Mouse (Mus musculus): ENCODE measurements around the gene Gm128.

Gm128 gene

DNA sequence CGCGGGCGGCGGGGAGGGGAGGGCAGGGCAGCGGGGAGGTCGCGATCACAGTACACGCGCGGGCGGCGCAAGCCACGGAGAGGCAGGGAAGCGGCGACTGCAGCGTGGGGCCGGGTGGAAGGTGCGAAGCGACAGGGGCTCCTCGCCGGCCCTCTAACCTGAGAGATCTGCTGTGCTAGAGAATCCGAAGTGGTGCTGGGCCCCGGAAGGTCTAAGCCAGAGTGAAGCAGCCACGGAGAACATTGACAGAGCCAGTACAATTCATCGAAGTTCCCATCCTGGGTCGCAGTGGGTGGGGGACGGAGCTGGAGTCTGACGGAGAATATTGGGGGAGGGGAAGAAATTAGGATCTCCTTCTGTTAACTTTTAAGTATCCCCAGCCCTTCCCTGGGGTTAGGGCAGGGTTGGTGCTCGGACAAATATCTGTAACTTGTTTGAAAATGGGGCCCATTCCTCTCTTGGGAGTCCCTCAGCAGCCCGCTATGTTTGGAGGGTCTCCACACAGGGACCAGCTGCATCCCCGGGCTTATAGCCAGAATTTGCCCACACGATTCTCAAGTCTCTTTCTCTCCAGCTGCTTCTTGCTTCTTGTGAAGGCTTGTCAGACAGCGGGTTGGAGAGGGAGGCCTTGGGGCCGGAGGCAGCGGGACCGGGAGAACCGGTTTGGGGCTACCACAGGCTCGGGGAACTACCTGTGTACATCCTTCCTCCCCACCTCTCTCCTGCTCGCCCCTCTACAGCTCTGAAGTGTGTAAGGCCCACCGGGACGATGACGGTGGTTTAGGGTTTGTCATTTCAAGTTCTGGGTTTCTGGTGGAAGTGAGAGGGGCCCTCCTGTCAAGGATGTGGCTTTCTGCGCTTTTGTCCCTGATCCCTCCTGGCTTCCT, 12.3 kb downstream of the Gm128 start:
- no peak for TF ChIP-seq GATA4 (IDR thresholded peaks at IDR 0.05; ENCODE audit: insufficient replicate concordance, low read length)

DNA sequence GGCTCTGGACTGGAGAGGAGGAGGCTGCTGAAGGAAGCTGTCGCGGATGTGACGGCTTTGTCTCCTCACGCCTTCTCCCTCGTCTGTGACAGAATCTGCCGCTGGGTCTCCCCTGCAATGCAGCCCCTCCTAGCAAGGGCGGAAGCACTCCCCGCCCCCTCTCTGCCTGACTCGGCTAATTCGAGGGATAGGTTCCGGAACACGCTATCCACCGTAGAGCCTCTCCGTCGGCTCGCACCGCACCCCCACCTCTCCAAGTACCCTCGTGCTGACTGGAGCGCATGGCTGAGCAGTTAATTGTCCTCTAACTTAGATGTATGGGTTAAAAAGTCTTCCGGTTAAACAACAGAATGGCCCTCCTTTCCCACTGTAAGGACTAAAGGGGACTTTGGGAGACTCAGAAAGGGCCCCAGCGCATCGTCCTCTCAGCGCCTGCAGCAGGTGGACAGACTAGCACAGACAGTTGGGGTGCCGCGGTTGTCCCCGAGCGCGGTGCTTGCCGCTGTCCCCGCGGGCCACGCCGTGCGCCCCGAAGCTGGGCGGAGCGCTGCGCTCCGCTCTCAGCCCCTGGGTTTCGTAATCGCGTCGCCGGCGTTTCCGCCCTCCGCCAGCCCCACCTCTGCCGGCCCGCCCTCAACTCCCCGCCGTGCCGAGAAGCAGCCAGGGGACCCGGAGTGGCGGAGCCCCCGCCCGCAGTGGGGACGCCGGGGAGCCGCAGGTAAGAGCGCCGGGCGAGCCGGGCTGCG, 13.1 kb downstream of the Gm128 start, which contains the start of gene Cdc42se1:
Gene Cdc42se1, plus strand, starts transcription at position 585 of the 746 bp plus-strand sequence.
- TF ChIP-seq GATA4 (IDR thresholded peaks at IDR 0.05; ENCODE audit: insufficient replicate concordance, low read length): peak; percentile 59; the same call in 1 of the 2 replicates

DNA sequence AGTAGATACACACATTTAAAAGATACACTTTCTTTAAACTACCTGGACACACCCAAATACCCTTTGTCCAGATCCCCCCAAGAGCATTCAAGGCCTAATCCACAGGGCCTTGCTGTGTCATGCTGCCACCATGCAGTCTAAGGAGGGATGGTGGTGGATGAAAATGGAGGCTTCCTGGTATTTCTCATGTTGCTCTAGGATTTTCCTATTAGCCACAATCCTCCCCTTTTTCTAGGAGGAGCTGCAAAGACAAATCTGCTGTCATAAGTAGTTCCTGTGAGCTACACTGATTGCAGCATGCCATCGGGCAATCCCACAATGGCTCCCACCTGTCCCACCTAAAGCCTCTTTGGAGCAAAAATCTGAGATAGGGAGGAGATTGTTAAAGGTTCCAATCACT, 14.2 kb downstream of the Gm128 start:
- TF ChIP-seq GATA4 (IDR thresholded peaks at IDR 0.05; ENCODE audit: insufficient replicate concordance, low read length): no peak

DNA sequence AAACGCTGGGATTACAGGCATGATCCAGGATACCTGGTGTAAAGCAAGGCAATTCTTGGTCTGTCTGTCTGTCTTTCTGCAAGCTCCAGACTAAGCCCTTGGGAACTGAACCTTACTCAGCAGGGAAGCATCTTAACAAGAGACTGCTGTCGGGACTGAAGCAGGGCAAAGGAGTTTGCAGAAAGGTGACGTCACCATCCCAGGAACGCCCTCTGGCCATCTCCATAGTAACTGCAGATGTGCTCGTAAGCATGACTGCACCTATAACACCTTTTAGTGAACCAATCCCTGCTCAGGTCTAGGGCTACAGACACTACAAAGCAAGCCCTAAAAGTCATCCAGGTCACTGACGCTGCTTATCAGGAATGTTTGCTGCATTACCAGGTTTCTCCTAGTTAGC, 17.1 kb downstream of the Gm128 start:
- TF ChIP-seq GATA4 (IDR thresholded peaks at IDR 0.05; ENCODE audit: insufficient replicate concordance, low read length): no peak

DNA sequence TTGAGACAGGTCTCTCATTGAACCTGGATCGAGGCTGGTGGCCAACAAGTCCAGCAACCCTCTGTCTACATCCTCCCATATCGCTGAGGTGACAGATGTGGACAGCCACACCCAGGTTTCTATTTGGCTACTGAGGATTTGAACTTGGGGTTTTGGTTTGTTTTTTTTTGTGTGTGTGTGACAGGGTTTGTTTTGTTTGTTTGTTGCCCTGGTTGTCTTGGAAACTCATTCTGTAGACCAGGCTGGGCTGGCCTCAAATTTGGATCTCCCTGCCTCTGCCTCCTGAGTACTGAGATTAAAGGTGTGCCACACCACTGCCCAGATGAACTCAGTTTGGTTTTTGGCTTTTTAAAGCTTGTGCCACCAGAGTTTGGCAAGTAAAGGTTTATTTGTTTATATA, 18.4 kb downstream of the Gm128 start:
- TF ChIP-seq GATA4 (IDR thresholded peaks at IDR 0.05; ENCODE audit: insufficient replicate concordance, low read length): no peak

DNA sequence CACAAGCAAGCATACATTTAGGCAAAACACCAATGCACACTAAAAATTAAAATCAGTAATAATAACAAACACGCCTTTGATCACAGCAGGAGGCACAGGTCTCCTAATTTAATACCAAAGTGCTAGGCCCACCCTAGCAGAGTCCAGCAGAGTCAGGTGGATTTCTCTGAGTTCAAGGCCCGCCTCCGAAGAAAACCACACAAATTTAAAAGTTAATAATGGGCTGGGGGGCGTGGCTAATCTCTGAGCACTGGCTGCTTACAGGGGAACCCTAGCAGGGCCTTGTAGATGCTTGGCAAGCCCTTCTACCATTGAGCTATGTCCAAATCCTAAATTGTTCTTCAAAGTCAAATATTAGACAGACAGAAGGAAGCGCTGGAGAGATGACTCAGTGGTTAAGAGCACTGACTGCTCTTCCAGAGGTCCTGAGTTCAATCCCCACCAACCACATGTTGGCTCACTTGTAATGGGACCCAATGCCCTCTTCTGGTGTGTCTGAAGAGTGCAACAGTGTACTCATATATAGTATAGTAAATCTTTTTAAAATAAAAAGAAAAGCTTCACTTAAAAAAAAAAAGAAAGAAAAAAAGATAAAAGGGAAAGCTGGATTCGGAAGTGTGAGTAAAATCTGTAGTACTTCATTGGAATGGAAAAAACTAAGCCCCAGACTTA, 22.8 kb downstream of the Gm128 start:
- no peak for TF ChIP-seq GATA4 (IDR thresholded peaks at IDR 0.05; ENCODE audit: insufficient replicate concordance, low read length)

DNA sequence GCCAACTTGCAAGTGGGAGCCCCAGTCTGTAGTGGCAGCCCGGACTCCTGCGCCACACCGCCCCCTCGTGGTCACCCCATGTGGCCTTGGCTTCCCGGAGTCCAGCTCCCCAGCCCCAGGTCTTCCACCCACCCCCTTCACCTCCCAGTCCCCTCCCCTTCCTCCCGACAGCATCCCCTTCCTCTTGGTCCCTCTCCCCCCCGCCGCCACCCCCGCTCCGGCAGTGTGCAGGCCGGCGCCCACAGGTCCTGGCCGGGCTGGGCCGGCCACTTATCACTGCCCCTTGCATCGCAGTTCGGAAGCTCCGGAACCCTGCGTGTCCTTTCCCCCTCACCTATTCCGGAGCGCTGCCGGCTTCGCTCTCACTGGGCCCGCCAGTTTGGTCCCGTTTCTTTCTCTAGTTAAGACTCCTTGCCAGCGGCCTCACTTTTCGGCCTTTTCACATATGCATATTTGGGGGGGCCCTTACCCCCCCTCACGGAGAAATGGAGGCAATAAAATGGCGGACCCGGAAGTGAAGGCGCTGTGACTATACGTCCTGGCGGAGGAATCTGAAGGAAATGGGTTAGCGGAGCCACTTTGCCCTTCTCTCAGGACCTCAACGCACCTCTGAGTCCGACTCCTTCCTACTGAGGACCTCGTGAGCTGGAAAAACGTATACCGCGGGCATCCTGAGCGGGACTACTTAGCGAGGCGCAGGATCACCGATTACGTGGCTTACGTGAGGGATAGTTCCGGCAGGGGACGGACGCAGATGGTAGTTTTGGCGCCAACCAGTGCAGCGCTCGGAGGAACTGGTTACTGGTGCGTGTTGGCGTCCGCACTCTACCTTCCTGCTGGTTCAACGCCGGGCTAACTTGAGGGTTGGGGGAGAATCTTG, 23.9 kb downstream of the Gm128 start, which contains the start of gene Gabpb2:
Gene Gabpb2, minus strand, starts transcription at position 662 of the 880 bp plus-strand sequence.
- TF ChIP-seq GATA4 (IDR thresholded peaks at IDR 0.05; ENCODE audit: insufficient replicate concordance, low read length): peak; percentile 42; the same call in 1 of the 2 replicates

DNA sequence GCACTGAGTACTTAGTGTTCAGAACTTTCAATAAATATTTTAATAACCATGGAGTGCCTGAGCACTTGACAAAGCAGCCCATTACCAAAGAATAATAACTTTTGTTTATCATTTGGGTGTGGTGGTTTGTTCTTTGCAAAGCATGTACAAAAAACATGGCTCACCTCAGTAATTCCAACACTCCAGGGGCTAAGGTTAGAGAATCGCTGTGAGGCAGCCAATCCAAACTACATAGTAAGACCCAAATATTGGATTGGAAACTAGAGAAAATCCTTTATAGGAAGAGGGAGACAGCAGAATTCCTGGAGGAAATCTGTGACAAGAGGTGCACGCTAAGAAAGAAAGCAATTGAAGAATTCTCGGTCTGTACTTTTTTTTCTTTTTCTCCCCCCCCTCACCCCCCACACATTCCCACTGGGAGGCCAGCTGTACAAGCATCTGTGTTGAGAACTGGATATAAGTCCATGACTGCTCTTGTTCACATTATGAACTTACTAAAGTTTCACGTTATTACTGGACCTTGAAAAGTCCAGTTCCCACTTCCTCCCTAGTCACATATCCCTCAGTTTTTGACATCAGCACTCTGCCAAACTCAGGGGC, 24.6 kb downstream of the Gm128 start:
- TF ChIP-seq GATA4 (IDR thresholded peaks at IDR 0.05; ENCODE audit: insufficient replicate concordance, low read length): no peak

DNA sequence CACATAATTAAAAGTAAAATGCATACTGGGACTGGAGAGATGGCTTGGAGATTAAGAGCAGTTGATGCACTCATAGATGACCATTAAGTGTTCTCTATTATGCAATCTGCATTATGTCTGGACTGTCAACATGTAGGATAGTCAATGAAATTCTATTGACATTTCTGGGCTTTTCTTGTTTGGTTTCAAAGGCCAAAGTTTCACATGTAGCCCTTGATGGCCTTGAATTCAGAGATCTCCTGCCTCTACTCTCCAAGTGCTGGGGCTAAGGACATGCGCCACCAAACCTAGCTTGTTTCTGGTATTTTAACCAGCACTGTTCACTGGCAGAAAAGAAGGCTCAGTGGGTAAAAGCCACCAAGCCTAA, 27.8 kb downstream of the Gm128 start:
- no peak for TF ChIP-seq GATA4 (IDR thresholded peaks at IDR 0.05; ENCODE audit: insufficient replicate concordance, low read length)

DNA sequence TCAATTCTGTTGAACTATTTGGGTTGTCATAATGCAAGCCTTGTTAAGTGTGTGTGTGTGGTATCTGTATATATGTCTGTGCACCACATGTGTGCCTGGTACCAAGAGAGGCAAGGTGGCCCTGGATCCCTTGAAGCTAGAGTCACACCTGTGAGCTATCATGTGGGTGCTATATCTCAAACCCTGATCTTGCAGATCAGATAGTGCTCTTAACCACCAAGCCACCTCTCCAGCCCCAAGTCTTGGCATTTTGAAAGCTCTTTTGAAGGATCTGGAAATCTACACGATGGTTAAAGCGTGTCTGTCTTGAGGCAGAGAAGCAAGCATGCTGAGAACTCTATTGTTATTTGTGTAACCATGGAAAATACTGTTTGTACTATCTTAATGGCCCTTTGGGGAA, 30.8 kb downstream of the Gm128 start:
- TF ChIP-seq GATA4 (IDR thresholded peaks at IDR 0.05; ENCODE audit: insufficient replicate concordance, low read length): no peak

DNA sequence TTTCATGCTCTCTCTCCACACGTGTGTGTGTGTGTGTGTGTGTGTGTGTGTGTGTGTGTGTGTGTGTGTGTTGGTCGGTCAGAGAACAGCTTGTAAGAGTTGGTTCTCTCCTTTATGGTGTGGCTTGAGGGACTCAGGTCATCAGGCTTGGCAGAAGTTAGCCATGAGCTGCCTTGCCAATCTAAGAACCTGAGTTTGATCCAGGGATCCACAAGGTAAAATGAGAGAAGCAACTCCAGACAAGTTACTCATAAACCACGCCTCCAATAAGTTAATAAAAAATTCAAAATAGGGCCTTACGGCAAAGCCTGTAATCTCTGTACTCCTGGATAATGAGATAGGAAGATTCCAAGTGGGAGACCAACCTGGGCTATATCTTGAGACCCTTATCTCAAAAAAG, 33.1 kb downstream of the Gm128 start:
- TF ChIP-seq GATA4 (IDR thresholded peaks at IDR 0.05; ENCODE audit: insufficient replicate concordance, low read length): no peak

DNA sequence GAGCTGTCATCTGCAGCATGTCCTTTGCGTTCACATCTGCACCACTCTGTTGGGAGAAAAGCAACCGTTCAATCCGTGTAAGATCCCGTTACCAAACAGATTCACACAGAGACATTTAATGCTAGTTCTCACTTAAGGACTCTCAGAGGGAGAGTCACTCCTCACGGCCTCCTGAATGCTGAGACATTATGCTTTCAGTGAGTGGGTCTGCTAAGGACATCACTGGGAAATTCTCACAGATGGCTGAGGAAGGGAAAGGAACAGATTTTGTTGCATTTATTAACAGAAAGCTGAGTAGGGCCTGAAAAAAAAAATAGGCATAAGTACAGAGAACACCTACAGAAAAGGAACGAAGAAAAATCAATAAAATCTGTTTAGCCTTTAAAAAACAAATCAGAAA, 37.5 kb downstream of the Gm128 start:
- TF ChIP-seq GATA4 (IDR thresholded peaks at IDR 0.05; ENCODE audit: insufficient replicate concordance, low read length): no peak

DNA sequence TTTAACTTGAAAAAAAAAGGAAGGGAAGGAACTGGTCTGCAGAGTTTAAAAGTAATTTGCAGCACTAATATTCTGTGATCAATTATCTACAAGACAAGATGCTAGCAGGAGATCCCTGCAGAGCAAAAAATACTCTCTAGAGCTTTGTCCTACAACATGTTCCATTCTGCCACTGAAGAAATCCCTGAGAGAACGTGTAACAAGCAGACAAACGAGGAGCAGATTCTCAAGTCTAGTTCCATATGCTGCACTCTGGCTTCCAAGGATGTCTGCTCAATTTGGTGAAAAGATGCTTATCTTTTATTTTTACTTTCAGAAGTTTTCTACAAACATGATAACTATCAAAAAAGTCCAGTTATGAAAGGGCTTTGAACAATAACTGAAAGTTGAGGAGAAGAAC, 40.8 kb downstream of the Gm128 start:
- no peak for TF ChIP-seq GATA4 (IDR thresholded peaks at IDR 0.05; ENCODE audit: insufficient replicate concordance, low read length)

DNA sequence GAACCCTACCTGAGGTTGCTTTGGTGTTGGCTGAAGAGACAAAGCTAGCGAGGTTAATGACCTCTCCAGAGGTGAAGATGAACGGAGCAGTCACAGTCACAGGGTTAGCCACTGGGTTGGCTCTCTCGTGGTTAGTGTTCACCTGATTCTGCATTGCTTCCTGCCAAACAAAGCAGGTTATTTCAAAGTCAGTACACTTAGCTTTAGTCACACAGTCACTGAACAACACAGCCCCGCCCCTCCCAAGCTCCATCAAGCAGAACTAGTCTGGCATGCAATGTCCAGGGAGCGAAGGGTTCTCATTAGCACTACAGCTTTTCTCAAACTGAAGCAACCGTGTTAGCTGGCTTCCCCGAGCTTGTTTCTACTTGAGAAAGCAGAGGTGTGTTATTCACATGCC, 41.3 kb downstream of the Gm128 start:
- TF ChIP-seq GATA4 (IDR thresholded peaks at IDR 0.05; ENCODE audit: insufficient replicate concordance, low read length): no peak

All from liver, adult (tissue).